Mouse (Mus musculus) kidney, adult 9 months (tissue): ENCODE results near the gene Trpm1.

Source experiments
- DNase-seq: peaks from one replicate; pipeline ENCODE4 v3.0.0; 2022

Gene Trpm1

GRCm38 (mm10) chr7:64296286-64297010 is 142.8 kb downstream of the Trpm1 start:
- DNase-seq, result no peak

DNA sequence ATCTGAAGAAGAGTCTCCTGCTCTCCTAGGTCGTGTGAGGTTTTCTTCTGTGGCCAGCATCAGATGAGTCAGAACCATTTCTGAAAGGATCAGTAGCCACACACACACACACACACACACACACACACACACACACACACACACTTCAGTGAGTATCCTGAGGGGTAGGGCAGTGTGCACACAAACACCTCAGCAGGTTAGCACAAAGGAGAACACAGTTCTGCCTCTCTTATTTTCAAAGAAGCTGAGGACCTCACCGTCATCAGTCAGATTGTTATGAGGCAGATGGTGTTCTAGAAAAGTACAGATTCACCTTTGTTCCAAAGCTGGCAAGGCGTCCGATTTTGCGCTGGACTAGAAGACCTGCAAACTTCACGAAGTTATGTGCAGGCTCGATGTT is 156.6 kb downstream of the Trpm1 start:
- no peak for DNase-seq

GRCm38 (mm10) chr7:64310756-64311155 is 157.1 kb downstream of the Trpm1 start:
- DNase-seq, result no peak

DNA sequence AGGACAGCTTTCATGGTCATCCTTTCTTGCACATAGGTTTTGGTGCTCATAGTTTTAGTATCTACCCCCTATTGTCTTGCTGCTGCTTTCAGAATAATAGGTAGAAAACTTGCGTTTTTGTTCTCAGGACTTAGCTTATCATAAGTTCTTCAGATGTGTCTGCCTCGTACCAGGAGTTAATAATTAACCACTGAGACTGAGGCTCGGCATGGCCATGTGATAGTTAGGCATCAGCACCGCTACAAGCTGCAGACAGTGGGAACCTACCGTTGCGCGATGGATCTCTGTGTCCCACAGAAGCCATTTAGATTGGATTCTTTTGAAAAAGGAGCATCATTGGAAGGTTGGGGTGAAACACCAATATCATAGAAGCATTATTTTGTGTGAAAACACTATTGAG is 159.2 kb downstream of the Trpm1 start:
- peak; percentile 64 for DNase-seq
